Mouse (Mus musculus) left cerebral cortex, postnatal 10 days (tissue): ENCODE results near the gene Fyb2. TPM values are rescaled to one million over a fixed set of nuclear protein-coding genes. Genes with fewer than 3 reads are reported as not detected.
"Not testable (repeated sequence)": the region's sequence is repeated elsewhere in the genome, so short reads cannot be mapped to it uniquely, and the experiment has no call there.

ENCODE experiments used
- DNase-seq, 2 experiments: peaks; one replicate each; pipeline ENCODE4 v3.0.0; 2021 to 2022; ENCODE audit warnings: low spot score in 2 of 2, mixed read lengths in 1 of 2; ENCODE audit errors: extremely low spot score in 1 of 2
- intact Hi-C: fragments of 180-260 bp; cut with DNase I; formaldehyde crosslinking; loops from one replicate; pipeline ENCODE4 v1.15.1; 2025
- total RNA-seq, 2 experiments: library from RNA; stranded (reverse); gene quantifications; 2 replicates each; pipeline ENCODE4 v1.2.3; 2021

The Fyb2 gene
- total RNA-seq, 2 experiments from 2014 or later = 1.8 to 2.1 TPM

GRCm38 (mm10) chr4:104992271-104992670, 79.0 kb downstream of the Fyb2 start:
- no peak for DNase-seq
- intact Hi-C loops = no loop called here

GRCm38 (mm10) chr4:104993140-104993874, 80.1 kb downstream of the Fyb2 start:
- no peak for DNase-seq
- intact Hi-C loops = no loop called here

GRCm38 (mm10) chr4:104999702-105000101, 86.4 kb downstream of the Fyb2 start:
- intact Hi-C loops = no loop called here
- no peak for DNase-seq

- no peak for DNase-seq
- intact Hi-C loops = no loop called here
These were observed 88.5 kb downstream of the Fyb2 start for GRCm38 (mm10) chr4:105001736-105002135.

GRCm38 (mm10) chr4:105004135-105004534, 90.9 kb downstream of the Fyb2 start:
- intact Hi-C loops = no loop called here
- DNase-seq = no peak

GRCm38 (mm10) chr4:105004649-105005048, 91.4 kb downstream of the Fyb2 start:
- intact Hi-C loops, DNase-seq: not testable (repeated sequence)

GRCm38 (mm10) chr4:105007360-105008018, 94.2 kb downstream of the Fyb2 start:
- intact Hi-C loops = no loop called here
- DNase-seq = no peak

GRCm38 (mm10) chr4:105013718-105014117, 100.5 kb downstream of the Fyb2 start:
- DNase-seq = no peak
- intact Hi-C loops = no loop called here

- DNase-seq = no peak
- intact Hi-C loops = no loop called here
These were observed 102.2 kb downstream of the Fyb2 start for GRCm38 (mm10) chr4:105015496-105015895.

GRCm38 (mm10) chr4:105016006-105016613, 102.9 kb downstream of the Fyb2 start:
- DNase-seq = no peak
- intact Hi-C loops = no loop called here

- no peak for DNase-seq
These were observed 114.0 kb downstream of the Fyb2 start for GRCm38 (mm10) chr4:105027278-105027677.

GRCm38 (mm10) chr4:105031104-105031503, 117.8 kb downstream of the Fyb2 start:
- intact Hi-C loops = loop anchor here (10.0 kb wide), 1 partner anchor 1194 kb away; no protein-coding TSS in a partner anchor

More at GRCm38 (mm10) chr4:105027278-105027677, 114.0 kb downstream of the Fyb2 start:
- intact Hi-C loops = no loop called here

GRCm38 (mm10) chr4:105033153-105033552, 119.9 kb downstream of the Fyb2 start:
- intact Hi-C loops = loop anchor here (10.0 kb wide), 1 partner anchor 1192 kb away; no protein-coding TSS in a partner anchor
- DNase-seq = no peak

More at GRCm38 (mm10) chr4:105031104-105031503, 117.8 kb downstream of the Fyb2 start:
- no peak for DNase-seq

GRCm38 (mm10) chr4:105034259-105034658, 121.0 kb downstream of the Fyb2 start:
- no peak for DNase-seq
- intact Hi-C loops = loop anchor here (10.0 kb wide), 1 partner anchor 1191 kb away; no protein-coding TSS in a partner anchor

GRCm38 (mm10) chr4:105050041-105050440, 136.8 kb downstream of the Fyb2 start:
- no peak for DNase-seq
- intact Hi-C loops = no loop called here

GRCm38 (mm10) chr4:105051291-105051690, 138.0 kb downstream of the Fyb2 start:
- no peak for DNase-seq
- intact Hi-C loops = no loop called here
